Mouse (Mus musculus) midbrain, embryonic 14.5 days (tissue): ENCODE data around the gene Rfc4. TPM values are rescaled to one million over a fixed set of nuclear protein-coding genes. Genes with fewer than 3 reads are reported as not detected.
A peak's percentile ranks its signal among the peaks of the same experiment; 100 is the strongest.

Source experiments
- ATAC-seq: fragments of 200-750 bp; cut with Nextera tagmentation; 2 replicates; pipeline ENCODE4 v1.8.0; 2017; ENCODE audit warnings: moderate number of reproducible peaks, moderate library complexity; ENCODE audit not compliant: low FRiP score, low TSS enrichment
- DNase-seq: peaks from one replicate; pipeline ENCODE4 v3.0.0-alpha.2; 2015
- H3K27ac ChIP-seq: fragments of 300-500 bp; sonication (generic); replicated peaks from 2 replicates; pipeline ENCODE4 v1.5.1; 2014; ENCODE audit warnings: mild to moderate bottlenecking, low read depth, low read length, moderate library complexity
- H3K27me3 ChIP-seq: fragments of 300-500 bp; sonication (generic); 2 replicates; pipeline ENCODE4 v1.6.1; 2014; ENCODE audit warnings: low read length, control low read depth, mixed read lengths; ENCODE audit not compliant: control insufficient read depth, insufficient read depth
- H3K36me3 ChIP-seq: fragments of 300-500 bp; sonication (generic); 2 replicates; pipeline ENCODE4 v1.6.1; 2014; ENCODE audit warnings: low read length, control low read depth; ENCODE audit not compliant: control insufficient read depth, insufficient read depth
- H3K4me1 ChIP-seq: fragments of 300-500 bp; sonication (generic); 2 replicates; pipeline ENCODE4 v1.6.1; 2014; ENCODE audit warnings: mild to moderate bottlenecking, antibody characterized with exemption, low read length, control low read depth; ENCODE audit not compliant: control insufficient read depth, insufficient read depth
- H3K4me2 ChIP-seq: fragments of 300-500 bp; sonication (generic); 2 replicates; pipeline ENCODE4 v1.6.1; 2014; ENCODE audit warnings: mild to moderate bottlenecking, low read length, moderate library complexity
- H3K4me3 ChIP-seq: fragments of 300-500 bp; sonication (generic); replicated peaks from 2 replicates; pipeline ENCODE4 v1.5.1; 2014; ENCODE audit warnings: low read depth, low read length
- H3K9ac ChIP-seq: fragments of 300-500 bp; sonication (generic); replicated peaks from 2 replicates; pipeline ENCODE4 v1.6.1; 2014; ENCODE audit warnings: mild to moderate bottlenecking, low read length, moderate library complexity
- H3K9me3 ChIP-seq: fragments of 300-500 bp; sonication (generic); 2 replicates; pipeline ENCODE4 v1.6.1; 2016; ENCODE audit warnings: low read length, control low read depth, mixed read lengths; ENCODE audit not compliant: control insufficient read depth
- WGBS: fragments of 180-500 bp; shearing (Covaris S2); extraction: QIAGEN DNeasy Blood & Tissue Kit; methylation state at CpG from one replicate; pipeline ENCODE4 v1.1.7; 2014; 5-methylcytosine and 5-hydroxymethylcytosine counted together
- polyA plus RNA-seq: library from polyadenylated mRNA; unstranded; fragments of >200 nt; fragmentation: Nextera tagmentation; extraction: Ambion mirVana; gene quantifications from 2 replicates; pipeline ENCODE4 v1.2.1, GENCODE M21; 2014

Gene Rfc4
- polyA plus RNA-seq, 1 experiment from 2014 or later, result 57.1 TPM

GRCm38 (mm10) chr16:23146280-23146679, 18.7 kb upstream of the Rfc4 start, which contains the start of gene Adipoq:
Adipoq (plus strand) TSS chr16:23146536.
- H3K9ac ChIP-seq, result no peak within 1 kb of the TSS
- H3K27me3 ChIP-seq, result no peaks in the 10 kb centered on the region
- no peaks in the 10 kb centered on the region for H3K36me3 ChIP-seq
- H3K4me1 ChIP-seq, result no peaks in the 10 kb centered on the region
- no peaks in the 10 kb centered on the region for H3K9me3 ChIP-seq
- H3K27ac ChIP-seq, result no peak within 1 kb of the TSS
- ATAC-seq, result no peak
- 89% methylated on average over 3 of the region's 3 CpGs for WGBS
- no peak within 1 kb of the TSS for H3K4me2 ChIP-seq
- no peak for DNase-seq
- H3K4me3 ChIP-seq, result no peak within 1 kb of the TSS

DNA sequence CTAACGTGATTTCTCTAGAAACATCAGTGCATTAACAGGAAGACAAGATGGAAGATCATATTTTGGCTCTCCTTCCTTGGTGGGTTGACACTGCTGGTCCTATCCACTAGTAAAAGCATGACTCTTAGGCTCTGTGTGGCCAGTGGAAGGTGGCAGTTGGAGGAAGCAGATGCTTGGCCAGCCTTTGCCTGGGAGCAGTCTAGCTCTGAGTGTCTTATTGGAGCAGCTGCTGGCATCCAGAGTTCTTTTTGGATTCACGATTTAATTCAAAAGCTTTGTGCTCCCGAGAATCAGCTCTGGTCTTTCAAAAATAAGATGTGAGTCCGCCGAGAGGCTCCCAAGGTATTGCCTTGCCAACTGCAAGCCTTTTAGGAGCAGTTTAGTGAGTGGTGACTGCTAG, 17.7 kb upstream of the Rfc4 start:
- H3K9me3 ChIP-seq, result no peaks in the 10 kb centered on the region
- no peak overlapping the region for H3K27ac ChIP-seq
- ATAC-seq, result no peak
- DNase-seq, result no peak
- no peaks in the 10 kb centered on the region for H3K4me1 ChIP-seq
- H3K36me3 ChIP-seq, result no peaks in the 10 kb centered on the region
- H3K4me3 ChIP-seq, result no peak overlapping the region
- H3K4me2 ChIP-seq, result no peak overlapping the region
- no peaks in the 10 kb centered on the region for H3K27me3 ChIP-seq
- 73% methylated on average over 5 of the region's 5 CpGs for WGBS
- H3K9ac ChIP-seq, result no peak overlapping the region

GRCm38 (mm10) chr16:23144326-23144725, 16.8 kb upstream of the Rfc4 start:
- H3K9me3 ChIP-seq, result no peaks in the 10 kb centered on the region
- no peaks in the 10 kb centered on the region for H3K36me3 ChIP-seq
- 86% methylated on average over 7 of the region's 7 CpGs for WGBS
- H3K4me2 ChIP-seq, result no peak overlapping the region
- H3K9ac ChIP-seq, result no peak overlapping the region
- H3K27me3 ChIP-seq, result no peaks in the 10 kb centered on the region
- no peak for ATAC-seq
- H3K27ac ChIP-seq, result no peak overlapping the region
- no peak for DNase-seq
- no peak overlapping the region for H3K4me3 ChIP-seq
- no peaks in the 10 kb centered on the region for H3K4me1 ChIP-seq

DNA sequence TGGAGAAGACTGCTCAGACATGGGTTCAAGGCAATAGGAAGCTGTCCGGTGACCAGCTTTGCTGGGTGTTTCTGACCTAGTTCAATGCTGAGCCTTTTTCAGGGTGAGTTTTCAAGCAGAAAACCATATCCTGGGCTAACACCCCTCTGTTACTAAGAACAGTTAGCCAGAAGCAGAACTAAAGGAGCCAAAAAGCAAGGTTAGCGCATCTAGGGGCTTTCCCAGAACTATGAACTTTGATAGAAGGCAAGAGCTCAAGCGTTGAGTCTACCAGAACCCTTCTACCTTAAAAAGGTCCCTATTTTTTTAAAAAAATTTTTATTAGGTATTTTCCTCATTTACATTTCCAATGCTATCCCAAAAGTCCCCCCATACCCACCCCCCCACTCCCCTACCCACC, 13.4 kb upstream of the Rfc4 start:
- no peaks in the 10 kb centered on the region for H3K27me3 ChIP-seq
- no peak overlapping the region for H3K4me2 ChIP-seq
- no peak overlapping the region for H3K9ac ChIP-seq
- no peaks in the 10 kb centered on the region for H3K4me1 ChIP-seq
- H3K4me3 ChIP-seq, result no peak overlapping the region
- no peak for ATAC-seq
- H3K27ac ChIP-seq, result no peak overlapping the region
- 92% methylated on average over 3 of the region's 3 CpGs for WGBS
- DNase-seq, result no peak
- no peaks in the 10 kb centered on the region for H3K9me3 ChIP-seq
- no peaks in the 10 kb centered on the region for H3K36me3 ChIP-seq

DNA sequence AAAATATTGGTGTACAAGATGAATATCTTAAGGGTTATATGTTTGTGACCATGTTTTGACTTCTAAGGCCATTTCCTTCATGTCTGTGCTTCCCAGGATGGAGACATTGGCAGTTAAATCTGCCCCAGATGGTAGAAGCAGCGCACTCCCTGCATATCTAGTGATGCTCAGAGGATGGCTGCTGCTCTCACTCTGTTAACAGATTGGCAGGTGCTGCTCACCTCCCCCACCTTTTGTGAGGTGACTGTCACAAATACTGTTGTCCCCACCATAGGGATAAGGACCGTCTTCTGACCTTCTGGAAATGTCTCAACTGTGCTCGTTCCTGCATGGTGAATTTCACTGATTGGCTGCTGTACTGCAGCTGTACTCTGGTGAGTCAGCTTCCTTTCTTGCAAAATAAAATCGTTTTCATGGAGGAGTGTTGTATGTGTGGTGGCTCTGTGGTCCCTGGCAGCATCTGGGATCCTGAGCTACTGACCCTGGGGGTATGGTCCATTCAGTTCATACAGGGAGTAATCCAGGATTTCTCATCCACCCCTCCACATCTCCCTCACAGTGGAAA, 9.0 kb upstream of the Rfc4 start:
- Histone ChIP-seq H3K4me2 (no peak overlapping the region), H3K36me3 (no peaks in the 10 kb centered on the region), H3K4me1 (no peaks in the 10 kb centered on the region), H3K9ac (no peak overlapping the region), H3K27me3 (no peaks in the 10 kb centered on the region), H3K9me3 (no peaks in the 10 kb centered on the region), H3K27ac (no peak overlapping the region), H3K4me3 (no peak overlapping the region)
- 66% methylated on average over 4 of the region's 4 CpGs for WGBS
- DNase-seq, result no peak
- ATAC-seq, result no peak

DNA sequence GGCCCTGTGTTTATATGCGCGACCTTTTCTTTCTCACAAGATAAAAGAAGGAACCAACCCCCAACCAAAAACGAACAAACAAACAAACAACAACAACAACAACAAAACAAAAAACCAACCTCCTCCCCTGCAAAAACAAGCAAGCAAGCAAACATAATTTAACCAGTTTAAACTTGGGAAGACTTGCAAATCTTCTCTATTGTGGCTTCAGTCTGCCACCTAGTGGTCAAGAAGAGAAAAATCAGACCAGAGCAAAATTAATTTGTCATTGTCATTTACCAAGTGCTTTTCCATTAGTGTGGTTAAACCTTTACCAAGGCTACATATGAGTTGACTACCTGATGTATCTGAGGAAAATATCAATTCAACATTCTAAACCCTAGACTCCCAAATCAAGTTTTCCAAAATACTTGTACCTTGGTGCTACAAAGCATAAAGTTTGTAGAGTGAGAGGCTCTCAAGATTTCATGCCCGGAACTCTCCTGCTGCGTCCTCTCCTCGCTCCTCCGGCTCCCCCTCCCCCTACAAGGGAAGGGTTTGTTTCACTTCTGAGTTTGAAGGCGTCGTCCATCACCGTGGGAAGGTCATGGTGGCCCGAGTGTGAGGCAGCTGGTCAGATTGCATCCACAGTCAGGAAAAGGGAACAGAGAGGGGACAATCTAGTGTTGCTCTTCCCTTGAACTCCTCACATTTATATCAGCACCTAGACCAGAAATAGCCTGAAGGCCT, 8.0 kb upstream of the Rfc4 start:
- WGBS, result 21% methylated on average over 11 of the region's 11 CpGs
- Histone ChIP-seq H3K4me3 (no peak overlapping the region), H3K9ac (no peak overlapping the region), H3K9me3 (no peaks in the 10 kb centered on the region), H3K4me2 (no peak overlapping the region), H3K4me1 (no peaks in the 10 kb centered on the region), H3K36me3 (no peaks in the 10 kb centered on the region), H3K27me3 (no peaks in the 10 kb centered on the region), H3K27ac (no peak overlapping the region)
- no peak; the same call in 1 of the 2 replicates for ATAC-seq
- DNase-seq, result peak; percentile 81

- no peak overlapping the region for H3K9ac ChIP-seq
- ATAC-seq (no peak), DNase-seq (no peak)
- no peaks in the 10 kb centered on the region for H3K36me3 ChIP-seq
- no peak overlapping the region for H3K4me2 ChIP-seq
- no peaks in the 10 kb centered on the region for H3K27me3 ChIP-seq
- H3K9me3 ChIP-seq, result no peaks in the 10 kb centered on the region
- 89% methylated on average over 1 of the region's 1 CpGs for WGBS
- H3K4me1 ChIP-seq, result peaks cover 7% of the 10 kb centered on the region
- H3K27ac ChIP-seq, result no peak overlapping the region
- H3K4me3 ChIP-seq, result no peak overlapping the region
These were observed 4.8 kb upstream of the Rfc4 start for GRCm38 (mm10) chr16:23132336-23132735.

DNA sequence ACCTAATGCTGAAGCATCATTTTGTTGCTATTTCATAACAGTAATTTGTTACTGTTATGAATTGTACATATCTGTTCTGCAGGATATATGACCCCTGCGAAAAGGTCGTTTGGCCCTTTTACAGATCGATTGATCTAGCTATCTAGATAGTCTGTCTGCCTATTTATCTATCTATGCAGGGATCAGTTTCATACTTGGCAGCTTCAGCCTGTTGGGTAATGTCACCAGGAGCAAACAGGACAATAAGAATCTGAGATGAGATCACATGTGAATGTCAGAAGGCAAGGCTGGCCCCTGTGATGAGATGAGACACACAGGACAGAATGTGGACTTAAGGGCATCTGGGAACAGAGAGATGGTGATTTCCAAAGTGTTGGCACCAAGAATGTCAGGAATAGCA, 2.8 kb upstream of the Rfc4 start:
- WGBS, result 96% methylated on average over 3 of the region's 3 CpGs
- H3K27ac ChIP-seq, result no peak overlapping the region
- H3K36me3 ChIP-seq, result no peaks in the 10 kb centered on the region
- no peaks in the 10 kb centered on the region for H3K27me3 ChIP-seq
- no peaks in the 10 kb centered on the region for H3K9me3 ChIP-seq
- no peak overlapping the region for H3K4me3 ChIP-seq
- ATAC-seq, result no peak
- H3K4me2 ChIP-seq, result no peak overlapping the region
- peaks cover 10% of the 10 kb centered on the region for H3K4me1 ChIP-seq
- no peak for DNase-seq
- H3K9ac ChIP-seq, result no peak overlapping the region

GRCm38 (mm10) chr16:23127311-23127672, 245 bp downstream of the Rfc4 start:
- Histone ChIP-seq H3K4me1 (peaks cover 10% of the 10 kb centered on the region), H3K36me3 (peaks cover 10% of the 10 kb centered on the region; the same call in 1 of the 2 replicates), H3K9ac (peak overlapping the region; percentile 91), H3K4me2 (peak overlapping the region; percentile 86), H3K27ac (peak overlapping the region; percentile 98), H3K4me3 (peak overlapping the region; percentile 75), H3K9me3 (no peaks in the 10 kb centered on the region), H3K27me3 (no peaks in the 10 kb centered on the region)
- DNase-seq (no peak), ATAC-seq (no peak)
- WGBS, result 1% methylated on average over 4 of the region's 4 CpGs
